Mouse (Mus musculus) testis, adult 2 months (tissue): ENCODE measurements around the gene Gm9918.

ENCODE experiments used
- CTCF ChIP-seq: fragments of 200-500 bp; IDR thresholded peaks from 2 replicates; pipeline ENCODE4 v1.5.1; 2012; ENCODE audit warnings: low read depth, mild to moderate bottlenecking, inconsistent platforms, low read length, moderate library complexity; ENCODE audit not compliant: control insufficient read depth, insufficient read depth, insufficient replicate concordance
- POLR2A ChIP-seq: fragments of 200-500 bp; IDR thresholded peaks from 2 replicates; pipeline ENCODE4 v1.6.1; 2012; ENCODE audit warnings: low read depth, mild to moderate bottlenecking, inconsistent platforms, low read length, moderate library complexity; ENCODE audit not compliant: control insufficient read depth

DNA sequence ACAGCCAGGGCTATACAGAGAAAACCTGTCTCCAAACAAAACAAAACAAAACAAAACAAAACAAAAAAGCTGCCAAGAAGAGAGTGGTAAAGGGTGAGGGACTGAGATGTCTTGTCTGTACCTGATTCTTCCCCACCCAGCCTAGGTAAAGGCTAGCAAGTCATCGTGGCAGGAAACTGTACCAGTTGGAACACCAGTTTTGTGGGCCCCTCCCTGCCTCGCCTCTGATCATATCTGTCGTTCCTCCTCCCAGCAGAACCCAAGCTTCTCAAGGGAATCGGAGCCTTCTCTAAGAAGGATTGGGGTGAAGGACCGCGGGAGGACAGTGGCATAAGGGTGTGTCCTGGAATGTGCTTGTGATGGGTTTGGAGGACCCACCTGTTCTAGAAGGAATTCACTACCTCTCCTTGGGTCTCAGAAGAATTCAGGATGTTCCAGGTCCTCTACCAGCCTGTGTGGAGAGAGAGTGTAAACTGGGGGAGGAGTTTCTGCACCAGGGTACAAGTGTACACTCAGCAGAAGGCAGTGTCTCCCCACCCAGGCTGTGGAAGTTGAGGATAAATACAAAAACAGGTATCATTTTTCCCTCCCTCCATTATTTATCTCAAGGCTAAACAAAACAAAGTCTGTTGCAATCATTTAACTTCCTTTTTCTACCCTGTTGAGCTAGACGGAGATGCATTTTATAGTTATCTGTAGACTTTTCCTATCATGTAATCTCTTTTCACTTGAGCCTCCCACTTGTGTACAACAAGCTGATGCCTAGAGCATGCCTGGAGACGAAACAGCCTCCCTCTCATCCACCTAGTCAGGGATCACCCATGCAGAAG is 12.3 kb downstream of the Gm9918 start:
- no peak for TF ChIP-seq POLR2A
- no peak for TF ChIP-seq CTCF
